Mouse (Mus musculus): ENCODE measurements around the gene Nckap5l.

DNA sequence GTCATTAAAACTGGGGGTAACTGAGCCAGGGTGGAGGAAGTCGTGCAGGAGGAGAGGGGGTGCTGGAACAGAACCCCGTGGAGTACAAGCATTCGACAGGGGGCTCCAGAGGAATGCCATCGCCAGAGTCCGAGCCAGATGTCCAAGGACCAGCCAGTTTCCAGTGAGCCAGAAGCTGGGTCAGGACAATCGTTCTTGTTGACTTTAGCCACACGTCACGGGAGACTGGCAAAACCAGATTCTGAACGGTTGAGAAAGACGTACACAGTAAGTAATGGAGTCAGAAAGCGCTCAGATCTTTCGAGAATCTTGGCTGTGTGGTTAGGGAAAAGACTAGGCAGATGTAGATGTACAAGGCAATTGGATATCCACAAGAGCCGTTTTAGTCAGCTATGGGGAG is 5.6 kb upstream of the Nckap5l start:
- no peak for TF ChIP-seq CTCF (IDR thresholded peaks at IDR 0.05)
- no peak for TF ChIP-seq EP300 (IDR thresholded peaks at IDR 0.05; ENCODE audit: insufficient read depth, low read depth, low read length)
